Mouse (Mus musculus) layer of hippocampus, postnatal 14 days (tissue): ENCODE measurements around the gene Arhgdig. TPM values are rescaled to one million over a fixed set of nuclear protein-coding genes. Genes with fewer than 3 reads are reported as not detected.

Experiments
- total RNA-seq, 2 experiments: library from RNA; stranded (reverse); gene quantifications; 2 replicates each; pipeline ENCODE4 v1.2.3; 2021

The Arhgdig gene
- total RNA-seq, 2 experiments from 2014 or later: 147 to 158 TPM

Other genes starting within 250 kb of the Arhgdig start
- 10 to 100 TPM; 44.4 to 46.2 TPM for gene Capn15, start 222.0 kb downstream of the Arhgdig start, total RNA-seq
- gene Rab11fip3, start 138.2 kb downstream of the Arhgdig start, total RNA-seq: 10 to 100 TPM; 82.3 to 85.1 TPM
- 10 to 100 TPM; 23.6 to 24.2 TPM for gene Decr2, start 117.4 kb downstream of the Arhgdig start, total RNA-seq
- gene Nme4, start 112.2 kb downstream of the Arhgdig start, total RNA-seq: 1 to 10 TPM; 2.4 to 4.2 TPM
- gene Tmem8, start 94.5 kb downstream of the Arhgdig start, total RNA-seq: 10 to 100 TPM; 11.0 to 11.3 TPM
- 10 to 100 TPM; 70.6 to 71.1 TPM for gene Mrpl28, start 84.3 kb downstream of the Arhgdig start, total RNA-seq
- 10 to 100 TPM; 22.2 to 23.3 TPM for gene Axin1, start 69.1 kb downstream of the Arhgdig start, total RNA-seq
- gene Pdia2, start 8.7 kb downstream of the Arhgdig start, total RNA-seq: under 1 TPM in 1 of 2 experiments, not detected in 1; 0.18 TPM
- gene Rgs11, start 4.8 kb downstream of the Arhgdig start, total RNA-seq: 10 to 100 TPM; 56.1 to 69.6 TPM
- gene Fam234a, start 36.5 kb upstream of the Arhgdig start, total RNA-seq: 10 to 100 TPM; 24.8 to 31.5 TPM
- gene Luc7l, start 45.1 kb upstream of the Arhgdig start, total RNA-seq: 10 to 100 TPM; 84.5 to 90.3 TPM
- gene Neurl1b, start 207.0 kb upstream of the Arhgdig start, total RNA-seq: 10 to 100 TPM; 80.3 to 84.9 TPM